Mouse (Mus musculus) bone marrow macrophage, adult 2 months (primary cell): Measurements from ENCODE around the gene Igsf21.

Experiments used
- CTCF ChIP-seq: IDR thresholded peaks from 2 replicates; pipeline ENCODE4 v1.5.1; 2012; ENCODE audit warnings: low read depth, mild to moderate bottlenecking, low read length, moderate library complexity
- POLR2A ChIP-seq: IDR thresholded peaks from 2 replicates; pipeline ENCODE4 v1.6.1; 2012; ENCODE audit warnings: mild to moderate bottlenecking, low read depth, low read length, borderline replicate concordance

GRCm38 (mm10) chr4:140204775-140205174 is 41.8 kb downstream of the Igsf21 start:
- TF ChIP-seq POLR2A (no peak), CTCF (no peak)
